Mouse (Mus musculus) liver, embryonic 16.5 days (tissue): ENCODE data around the gene Nt5e. TPM values are rescaled to one million over a fixed set of nuclear protein-coding genes. Genes with fewer than 3 reads are reported as not detected.

Experiments used
- ATAC-seq: fragments of 200-750 bp; cut with Nextera tagmentation; 2 replicates; pipeline ENCODE4 v1.8.0; 2017; ENCODE audit warnings: low read depth, mild to moderate bottlenecking, moderate number of reproducible peaks, moderate library complexity
- H3K27ac ChIP-seq: fragments of 300-500 bp; sonication (generic); 2 replicates; pipeline ENCODE4 v1.5.1; 2014; ENCODE audit warnings: mild to moderate bottlenecking, low read length
- H3K27me3 ChIP-seq: fragments of 300-500 bp; sonication (generic); 2 replicates; pipeline ENCODE4 v1.6.1; 2014; ENCODE audit warnings: low read depth, low read length, mixed read lengths; ENCODE audit not compliant: control insufficient read depth, insufficient read depth
- H3K36me3 ChIP-seq: fragments of 300-500 bp; sonication (generic); 2 replicates; pipeline ENCODE4 v1.6.1; 2014; ENCODE audit warnings: mild to moderate bottlenecking; ENCODE audit not compliant: control insufficient read depth, insufficient read depth
- H3K4me1 ChIP-seq: fragments of 300-500 bp; sonication (generic); 2 replicates; pipeline ENCODE4 v1.6.1; 2014; ENCODE audit warnings: low read depth, low read length, mixed read lengths; ENCODE audit not compliant: control insufficient read depth
- H3K4me2 ChIP-seq: fragments of 300-500 bp; sonication (generic); 2 replicates; pipeline ENCODE4 v1.6.1; 2014; ENCODE audit warnings: low read depth, low read length, mixed read lengths
- H3K4me3 ChIP-seq: fragments of 300-500 bp; sonication (generic); 2 replicates; pipeline ENCODE4 v1.5.1; 2014; ENCODE audit warnings: low read depth, mild to moderate bottlenecking, low read length
- H3K9ac ChIP-seq: fragments of 300-500 bp; sonication (generic); 2 replicates; pipeline ENCODE4 v1.6.1; 2014; ENCODE audit warnings: low read depth, low read length
- H3K9me3 ChIP-seq: fragments of 300-500 bp; sonication (generic); replicated peaks from 2 replicates; pipeline ENCODE4 v1.6.1; 2016; ENCODE audit warnings: low read length; ENCODE audit not compliant: control insufficient read depth
- WGBS: fragments of 180-500 bp; shearing (Covaris S2); extraction: QIAGEN DNeasy Blood & Tissue Kit; methylation state at CpG from one replicate; pipeline ENCODE4 v1.1.7; 2014; ENCODE audit not compliant: insufficient replicate concordance; 5-methylcytosine and 5-hydroxymethylcytosine counted together
- polyA plus RNA-seq: library from polyadenylated mRNA; unstranded; fragments of >200 nt; fragmentation: Nextera tagmentation; extraction: Ambion mirVana; gene quantifications from 2 replicates; pipeline ENCODE4 v1.2.1, GENCODE M21; 2015

Nt5e gene
- polyA plus RNA-seq, 1 experiment from 2014 or later = 12.0 TPM

- WGBS = 56% methylated on average over 6 of the region's 6 CpGs
- no peak for ATAC-seq
- Histone ChIP-seq H3K4me2 (no peak overlapping the region), H3K27me3 (no peaks in the 10 kb centered on the region), H3K9ac (no peak overlapping the region), H3K4me3 (no peak overlapping the region), H3K4me1 (no peaks in the 10 kb centered on the region), H3K27ac (no peak overlapping the region), H3K36me3 (no peaks in the 10 kb centered on the region), H3K9me3 (no peaks in the 10 kb centered on the region)
Observed at GRCm38 (mm10) chr9:88352741-88353140, 25.7 kb downstream of the Nt5e start.

DNA sequence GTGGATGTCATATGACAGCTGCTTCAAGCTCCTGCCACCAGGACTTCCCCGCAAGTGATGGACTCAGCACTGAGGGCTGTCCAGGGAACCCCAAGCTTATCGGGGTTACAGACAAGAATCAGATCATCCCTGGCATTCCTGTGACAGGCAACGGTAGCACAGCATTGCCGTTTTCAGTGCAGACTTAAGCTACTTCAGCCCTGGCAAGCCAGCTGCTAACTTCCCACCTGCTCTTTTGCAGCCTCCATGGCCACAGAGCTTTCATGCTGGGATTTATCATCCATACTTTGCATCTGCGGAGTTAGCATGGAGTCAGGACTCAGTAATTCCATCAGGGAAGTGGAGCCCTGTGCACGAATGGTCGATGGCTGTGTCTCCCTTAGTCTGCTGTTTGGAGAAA is 26.5 kb downstream of the Nt5e start:
- Histone ChIP-seq H3K4me2 (no peak overlapping the region), H3K27me3 (no peaks in the 10 kb centered on the region), H3K27ac (no peak overlapping the region), H3K9ac (no peak overlapping the region), H3K4me3 (no peak overlapping the region), H3K4me1 (no peaks in the 10 kb centered on the region), H3K9me3 (no peaks in the 10 kb centered on the region), H3K36me3 (no peaks in the 10 kb centered on the region)
- WGBS = 73% methylated on average over 7 of the region's 7 CpGs
- no peak for ATAC-seq

GRCm38 (mm10) chr9:88357173-88357572 is 30.2 kb downstream of the Nt5e start:
- WGBS = 42% methylated on average over 3 of the region's 3 CpGs
- no peak overlapping the region for H3K9ac ChIP-seq
- no peaks in the 10 kb centered on the region for H3K36me3 ChIP-seq
- no peaks in the 10 kb centered on the region for H3K4me1 ChIP-seq
- H3K9me3 ChIP-seq = no peaks in the 10 kb centered on the region
- no peak overlapping the region for H3K27ac ChIP-seq
- no peak overlapping the region for H3K4me3 ChIP-seq
- ATAC-seq = no peak
- H3K27me3 ChIP-seq = no peaks in the 10 kb centered on the region
- no peak overlapping the region for H3K4me2 ChIP-seq

GRCm38 (mm10) chr9:88359140-88359539 is 32.1 kb downstream of the Nt5e start:
- H3K4me3 ChIP-seq = no peak overlapping the region
- H3K27ac ChIP-seq = no peak overlapping the region
- no peaks in the 10 kb centered on the region for H3K9me3 ChIP-seq
- no peaks in the 10 kb centered on the region for H3K4me1 ChIP-seq
- H3K4me2 ChIP-seq = no peak overlapping the region
- H3K27me3 ChIP-seq = no peaks in the 10 kb centered on the region
- H3K36me3 ChIP-seq = no peaks in the 10 kb centered on the region
- no peak overlapping the region for H3K9ac ChIP-seq
- WGBS = 15% methylated on average over 2 of the region's 2 CpGs
- no peak for ATAC-seq

GRCm38 (mm10) chr9:88361211-88361909 is 34.4 kb downstream of the Nt5e start:
- Histone ChIP-seq H3K27ac (no peak overlapping the region), H3K4me1 (no peaks in the 10 kb centered on the region), H3K27me3 (no peaks in the 10 kb centered on the region), H3K4me3 (no peak overlapping the region), H3K9ac (no peak overlapping the region), H3K9me3 (no peaks in the 10 kb centered on the region), H3K4me2 (no peak overlapping the region), H3K36me3 (peaks cover 4% of the 10 kb centered on the region; the same call in 1 of the 2 replicates)
- WGBS = 34% methylated on average over 14 of the region's 14 CpGs
- 0 out of 2 replicates have a peak, but pooled peaks have one; percentile 30 for ATAC-seq

DNA sequence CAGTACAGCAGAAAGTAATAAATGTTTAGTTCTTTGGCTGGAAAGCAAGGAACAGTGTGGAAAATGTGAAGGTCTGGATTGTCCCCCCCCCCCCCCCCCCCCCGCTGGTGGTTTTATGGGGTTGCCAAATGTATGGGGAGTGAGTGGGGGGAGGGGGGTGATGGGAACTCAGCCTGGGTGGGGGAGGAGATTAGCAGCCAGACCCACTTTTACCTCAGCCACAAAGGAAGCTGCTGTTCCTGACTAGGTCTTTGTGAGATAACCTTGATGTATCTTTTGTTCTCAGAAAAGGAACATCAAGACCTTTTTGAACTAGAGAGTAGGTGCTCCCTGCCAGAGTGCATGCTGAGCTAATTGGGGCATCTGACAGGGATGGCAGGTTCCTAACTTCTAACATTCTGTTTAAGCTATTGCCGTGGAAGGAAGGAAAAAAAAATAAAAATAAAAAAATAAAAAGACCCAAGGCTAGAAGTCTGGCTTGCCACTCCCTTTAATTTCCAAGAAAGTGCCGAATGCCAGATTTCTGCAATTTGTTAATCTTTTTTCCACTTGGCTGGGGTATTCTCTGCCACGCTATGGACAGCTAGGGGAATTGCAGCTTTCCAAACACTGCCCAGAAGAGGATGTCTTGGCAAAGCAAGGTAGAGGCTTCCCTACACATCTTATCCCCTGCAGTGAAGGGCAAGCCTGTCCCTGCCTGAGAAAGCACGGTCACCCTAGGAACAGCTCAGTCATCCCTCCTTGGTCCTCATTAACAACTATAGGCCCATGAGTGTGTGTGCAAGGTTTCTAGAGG is 35.3 kb downstream of the Nt5e start:
- Histone ChIP-seq H3K27me3 (no peaks in the 10 kb centered on the region), H3K27ac (no peak overlapping the region), H3K9ac (no peak overlapping the region), H3K9me3 (no peaks in the 10 kb centered on the region), H3K4me2 (no peak overlapping the region), H3K4me3 (no peak overlapping the region), H3K4me1 (no peaks in the 10 kb centered on the region), H3K36me3 (peaks cover 4% of the 10 kb centered on the region; the same call in 1 of the 2 replicates)
- WGBS = 27% methylated on average over 5 of the region's 5 CpGs
- no peak for ATAC-seq

DNA sequence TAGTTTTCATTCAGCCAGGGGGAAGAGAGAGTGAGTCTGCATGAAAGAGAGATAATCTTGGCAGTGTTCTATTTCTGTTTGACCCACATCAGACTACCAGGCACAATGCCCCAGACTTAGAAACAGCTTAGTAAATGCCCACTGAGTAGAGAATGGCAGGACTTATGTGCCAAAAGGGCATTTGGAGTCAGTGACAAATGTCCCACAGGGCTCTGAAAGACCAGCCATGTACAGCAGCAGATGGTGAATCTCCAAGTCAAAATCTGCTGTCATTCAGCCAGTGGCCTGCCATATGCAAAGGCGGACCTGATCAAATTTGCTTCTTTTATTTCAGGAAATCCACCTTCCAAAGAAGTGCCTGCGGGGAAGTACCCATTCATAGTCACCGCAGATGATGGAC is 36.1 kb downstream of the Nt5e start:
- no peak overlapping the region for H3K4me2 ChIP-seq
- H3K4me3 ChIP-seq = no peak overlapping the region
- no peaks in the 10 kb centered on the region for H3K4me1 ChIP-seq
- H3K27me3 ChIP-seq = no peaks in the 10 kb centered on the region
- H3K9ac ChIP-seq = no peak overlapping the region
- peaks cover 4% of the 10 kb centered on the region; the same call in 1 of the 2 replicates for H3K36me3 ChIP-seq
- H3K9me3 ChIP-seq = no peaks in the 10 kb centered on the region
- H3K27ac ChIP-seq = no peak overlapping the region
- WGBS = 84% methylated on average over 3 of the region's 3 CpGs
- no peak for ATAC-seq

DNA sequence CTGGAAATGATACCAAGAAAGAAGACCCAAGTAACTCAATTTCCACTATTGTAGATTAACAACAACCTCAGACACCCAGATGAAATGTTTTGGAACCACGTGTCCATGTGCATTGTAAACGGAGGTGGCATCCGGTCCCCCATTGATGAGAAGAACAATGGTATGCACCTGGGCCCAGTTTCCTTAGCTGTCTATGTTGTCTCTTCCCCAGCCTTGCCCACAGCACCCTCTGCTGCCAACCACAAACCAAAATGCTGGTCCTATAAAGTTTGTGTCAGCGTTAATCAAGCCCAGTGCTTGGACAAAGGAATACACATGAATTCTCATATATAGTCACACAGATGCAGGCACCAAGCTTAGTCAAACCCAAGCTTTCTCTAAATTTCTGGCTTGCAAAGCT is 39.3 kb downstream of the Nt5e start:
- ATAC-seq = no peak
- 65% methylated on average over 4 of the region's 4 CpGs for WGBS
- H3K4me2 ChIP-seq = no peak overlapping the region
- H3K4me3 ChIP-seq = no peak overlapping the region
- H3K9ac ChIP-seq = no peak overlapping the region
- no peaks in the 10 kb centered on the region for H3K4me1 ChIP-seq
- peaks cover 4% of the 10 kb centered on the region; the same call in 1 of the 2 replicates for H3K36me3 ChIP-seq
- H3K27ac ChIP-seq = no peak overlapping the region
- no peaks in the 10 kb centered on the region for H3K27me3 ChIP-seq
- H3K9me3 ChIP-seq = no peaks in the 10 kb centered on the region

GRCm38 (mm10) chr9:88366819-88367218 is 39.8 kb downstream of the Nt5e start:
- ATAC-seq = peak; percentile 90
- Histone ChIP-seq H3K4me3 (no peak overlapping the region), H3K9ac (no peak overlapping the region), H3K27ac (0 out of 2 replicates have a peak overlapping the region, but pooled peaks have one; percentile 28), H3K27me3 (no peaks in the 10 kb centered on the region), H3K4me2 (no peak overlapping the region), H3K36me3 (peaks cover 4% of the 10 kb centered on the region; the same call in 1 of the 2 replicates), H3K9me3 (no peaks in the 10 kb centered on the region), H3K4me1 (no peaks in the 10 kb centered on the region)
- WGBS = 63% methylated on average over 4 of the region's 4 CpGs
